In the genomic region with DNA sequence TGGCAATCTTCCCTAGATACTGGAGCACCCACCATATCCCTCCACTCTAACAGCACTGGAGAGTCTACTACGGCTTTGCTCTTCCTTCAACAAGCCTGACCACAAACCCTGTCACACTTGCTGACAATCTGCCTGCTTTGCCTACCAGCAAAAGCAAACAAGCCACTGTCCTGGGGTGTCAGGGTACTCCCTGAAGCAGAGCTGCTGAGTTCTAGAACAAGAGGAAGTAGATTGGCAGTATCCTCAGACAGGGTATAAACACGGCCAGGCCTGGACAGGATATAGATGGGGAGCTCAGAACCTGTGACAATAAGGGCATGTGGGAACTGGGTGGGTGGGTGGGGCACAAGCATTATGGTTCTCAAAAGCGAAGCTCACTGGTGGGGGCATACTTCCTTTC, we compare ENCODE assay signal across 12 mouse cellular contexts. TPM values are rescaled to one million over a fixed set of nuclear protein-coding genes. Genes with fewer than 3 reads are reported as not detected.
A peak's percentile ranks its signal among the peaks of the same experiment; 100 is the strongest.
DNase-seq lines count a peak whose midpoint lies in the region; ATAC-seq and TF ChIP-seq lines count a peak whose summit lies in the region.
"Had no signal": no experiment of that assay in that cellular context is flagged by ENCODE, and none has a peak within 500 bp of the region (broad histone marks: within the 10 kb centered on the region; RNA-seq: fewer than 3 reads in every experiment).

No protein-coding gene starts in this region.

- no peak overlapping the region for H3K4me3 ChIP-seq in hindbrain, embryonic 10.5 days
- H3K4me3 ChIP-seq in hindbrain, embryonic 13.5 days = no peak overlapping the region
- no peak overlapping the region for H3K4me3 ChIP-seq in bone marrow macrophage, adult 2 months (ENCODE audit: insufficient read depth, low read length)
- H3K4me3 ChIP-seq: hindbrain, embryonic 12.5 days; limb, embryonic 12.5 days; midbrain, embryonic 12.5 days had no signal

- no peaks in the 10 kb centered on the region for H3K27me3 ChIP-seq in hindbrain, embryonic 10.5 days (ENCODE audit: insufficient read depth, poor library complexity, severe bottlenecking)
- H3K27me3 ChIP-seq in hindbrain, embryonic 13.5 days = no peaks in the 10 kb centered on the region
- H3K27me3 ChIP-seq in splenic B cell, adult 2 months (ENCODE audit: control insufficient read depth, insufficient read depth, low read length, poor library complexity, severe bottlenecking) = no peaks in the 10 kb centered on the region
- H3K27me3 ChIP-seq: hindbrain, embryonic 12.5 days; limb, embryonic 12.5 days; midbrain, embryonic 12.5 days; Patski had no signal

- H3K4me2 ChIP-seq in hindbrain, embryonic 13.5 days = no peak overlapping the region
- H3K4me2 ChIP-seq: hindbrain, embryonic 12.5 days; limb, embryonic 12.5 days; midbrain, embryonic 12.5 days had no signal

- no peaks in the 10 kb centered on the region for H3K9me3 ChIP-seq in hindbrain, embryonic 10.5 days
- H3K9me3 ChIP-seq in hindbrain, embryonic 13.5 days = no peaks in the 10 kb centered on the region
- H3K9me3 ChIP-seq: hindbrain, embryonic 12.5 days; limb, embryonic 12.5 days; midbrain, embryonic 12.5 days had no signal

- H3K4me1 ChIP-seq in hindbrain, embryonic 10.5 days (replicated peaks) = peaks cover 37% of the 10 kb centered on the region
- H3K4me1 ChIP-seq in hindbrain, embryonic 13.5 days (replicated peaks) = peaks cover 12% of the 10 kb centered on the region
- H3K4me1 ChIP-seq in bone marrow macrophage, adult 2 months (ENCODE audit: control insufficient read depth, insufficient read depth, low read length) = peaks cover 63% of the 10 kb centered on the region

- H3K9ac ChIP-seq in hindbrain, embryonic 13.5 days = no peak overlapping the region
- H3K9ac ChIP-seq: hindbrain, embryonic 12.5 days; limb, embryonic 12.5 days; midbrain, embryonic 12.5 days had no signal

- ATAC-seq in hindbrain, embryonic 13.5 days (ENCODE audit: low FRiP score) = no peak
- ATAC-seq: Patski had no signal

- no peak for TF ChIP-seq POLR2A in bone marrow macrophage, adult 2 months (IDR thresholded peaks at IDR 0.05; ENCODE audit: borderline replicate concordance, low read depth, low read length)

- DNase-seq in hindbrain, embryonic 10.5 days (ENCODE audit: low spot score) = no peak
- DNase-seq in spleen, postnatal 36 days (ENCODE audit: low spot score in 2 of 2) = peak; percentile 39 to 45
- DNase-seq in spleen, adult 12 weeks (ENCODE audit: low spot score) = no peak
- DNase-seq in splenic B cell, adult 2 months (ENCODE audit: low read depth, low spot score) = peak; percentile 64
- no peak for DNase-seq in kidney, adult 18-20 months
- DNase-seq in thymus, postnatal 4 days = no peak

- peak overlapping the region; percentile 65 for H3K27ac ChIP-seq in hindbrain, embryonic 10.5 days
- no peak overlapping the region for H3K27ac ChIP-seq in hindbrain, embryonic 13.5 days
- peak overlapping the region; percentile 42 for H3K27ac ChIP-seq in bone marrow macrophage, adult 2 months (ENCODE audit: insufficient read depth, low read depth, low read length)
- H3K27ac ChIP-seq: limb, embryonic 12.5 days had no signal

- WGBS in hindbrain, embryonic 10.5 days = 90% methylated on average over 3 of the region's 3 CpGs
- WGBS in hindbrain, embryonic 13.5 days = 93% methylated on average over 3 of the region's 3 CpGs

- TF ChIP-seq CTCF in bone marrow macrophage, adult 2 months (IDR thresholded peaks at IDR 0.05; ENCODE audit: low read depth, low read length) = no peak

- peaks cover 54% of the 10 kb centered on the region for H3K36me3 ChIP-seq in hindbrain, embryonic 10.5 days
- peaks cover 9% of the 10 kb centered on the region for H3K36me3 ChIP-seq in hindbrain, embryonic 13.5 days
- peaks cover 8% of the 10 kb centered on the region; the same call in 1 of the 2 replicates for H3K36me3 ChIP-seq in splenic B cell, adult 2 months (ENCODE audit: control insufficient read depth, insufficient read depth, low read length, poor library complexity, severe bottlenecking)

RNA-seq across cellular contexts. Expression of a gene that starts 35.0 kb away (rescaled TPM):
- 4.9 and 7.3 TPM in 2 replicates for polyA plus RNA-seq in hindbrain, embryonic 10.5 days (2016; fragmentation: Nextera tagmentation; extraction: Ambion mirVana)
- 12.3 and 12.8 TPM in 2 replicates for polyA plus RNA-seq in hindbrain, embryonic 13.5 days (2015; fragmentation: Nextera tagmentation; extraction: Ambion mirVana)
- not detected in 2 replicates for polyA plus RNA-seq in bone marrow macrophage, adult 2 months (2012; ENCODE audit: insufficient read depth, insufficient read length, missing spikeins)

RNA-seq across cellular contexts. Expression of a gene that starts 35.1 kb away (rescaled TPM):
- polyA plus RNA-seq in hindbrain, embryonic 10.5 days (2016; fragmentation: Nextera tagmentation; extraction: Ambion mirVana) = 166 and 177 TPM in 2 replicates
- 187 and 198 TPM in 2 replicates for polyA plus RNA-seq in hindbrain, embryonic 13.5 days (2015; fragmentation: Nextera tagmentation; extraction: Ambion mirVana)
- 86.8 and 90.6 TPM in 2 replicates for polyA plus RNA-seq in bone marrow macrophage, adult 2 months (2012; ENCODE audit: insufficient read depth, insufficient read length, missing spikeins)

RNA-seq across cellular contexts. Expression of a gene that starts 35.5 kb away (rescaled TPM):
- polyA plus RNA-seq in hindbrain, embryonic 10.5 days (2016; fragmentation: Nextera tagmentation; extraction: Ambion mirVana) = 4.7 and 4.8 TPM in 2 replicates
- polyA plus RNA-seq in hindbrain, embryonic 13.5 days (2015; fragmentation: Nextera tagmentation; extraction: Ambion mirVana) = 3.4 and 4.5 TPM in 2 replicates
- polyA plus RNA-seq in bone marrow macrophage, adult 2 months (2012; ENCODE audit: insufficient read depth, insufficient read length, missing spikeins) = 0.60 TPM in 1 of 2 replicates, not detected in the other

RNA-seq across cellular contexts. Expression of a gene that starts 50.0 kb away (rescaled TPM):
- 0.44 and 0.47 TPM in 2 replicates for polyA plus RNA-seq in hindbrain, embryonic 10.5 days (2016; fragmentation: Nextera tagmentation; extraction: Ambion mirVana)
- 3.5 and 3.6 TPM in 2 replicates for polyA plus RNA-seq in hindbrain, embryonic 13.5 days (2015; fragmentation: Nextera tagmentation; extraction: Ambion mirVana)
- polyA plus RNA-seq in bone marrow macrophage, adult 2 months (2012; ENCODE audit: insufficient read depth, insufficient read length, missing spikeins) = not detected in 2 replicates

RNA-seq across cellular contexts. Expression of a gene that starts 58.7 kb away (rescaled TPM):
- 46.9 and 50.3 TPM in 2 replicates for polyA plus RNA-seq in hindbrain, embryonic 10.5 days (2016; fragmentation: Nextera tagmentation; extraction: Ambion mirVana)
- polyA plus RNA-seq in hindbrain, embryonic 13.5 days (2015; fragmentation: Nextera tagmentation; extraction: Ambion mirVana) = 25.0 and 26.6 TPM in 2 replicates
- 36.5 and 36.9 TPM in 2 replicates for polyA plus RNA-seq in bone marrow macrophage, adult 2 months (2012; ENCODE audit: insufficient read depth, insufficient read length, missing spikeins)

Comparison
In these comparisons a context has a peak if more than half of its experiments do, and no peak if none do; other contexts are left out.
1. DNase-seq: peak in spleen, postnatal 36 days (2 of 2) and splenic B cell, adult 2 months (single experiment); none in hindbrain, embryonic 10.5 days (single experiment), spleen, adult 12 weeks (single experiment), kidney, adult 18-20 months (single experiment) and thymus, postnatal 4 days (single experiment).